Mouse (Mus musculus) cerebellum, adult 8-10 months (tissue): ENCODE measurements around the gene P2ry2.

ENCODE experiments used
- DNase-seq: peaks from one replicate; pipeline ENCODE4 v3.0.0; 2022

Gene P2ry2

GRCm38 (mm10) chr7:101017492-101017891 lies 4.8 kb upstream of the P2ry2 start:
- no peak for DNase-seq

GRCm38 (mm10) chr7:101017021-101017461 lies 4.4 kb upstream of the P2ry2 start:
- DNase-seq: no peak

GRCm38 (mm10) chr7:101014985-101015384 lies 2.3 kb upstream of the P2ry2 start:
- DNase-seq: no peak

GRCm38 (mm10) chr7:101014041-101014440 lies 1.4 kb upstream of the P2ry2 start:
- DNase-seq: no peak

GRCm38 (mm10) chr7:101011681-101012367 lies 842 bp downstream of the P2ry2 start:
- DNase-seq: no peak

- no peak for DNase-seq
Observed at GRCm38 (mm10) chr7:101010741-101011140, 1.9 kb downstream of the P2ry2 start.

GRCm38 (mm10) chr7:101006201-101006600 lies 6.5 kb downstream of the P2ry2 start:
- no peak for DNase-seq

GRCm38 (mm10) chr7:101005119-101005518 lies 7.5 kb downstream of the P2ry2 start:
- no peak for DNase-seq

- no peak for DNase-seq
Observed at GRCm38 (mm10) chr7:101003442-101004326, 9.0 kb downstream of the P2ry2 start.

GRCm38 (mm10) chr7:101002274-101002673 lies 10.4 kb downstream of the P2ry2 start:
- DNase-seq: no peak

GRCm38 (mm10) chr7:100999623-101000022 lies 13.0 kb downstream of the P2ry2 start:
- DNase-seq: no peak

- no peak for DNase-seq
Observed at GRCm38 (mm10) chr7:100998578-100998960, 14.1 kb downstream of the P2ry2 start.

- no peak for DNase-seq
Observed at GRCm38 (mm10) chr7:100997951-100998577, 14.6 kb downstream of the P2ry2 start.

- no peak for DNase-seq
Observed at GRCm38 (mm10) chr7:100997215-100997614, 15.5 kb downstream of the P2ry2 start.

GRCm38 (mm10) chr7:100995951-100996350 lies 16.7 kb downstream of the P2ry2 start:
- no peak for DNase-seq

GRCm38 (mm10) chr7:100995260-100995864 lies 17.3 kb downstream of the P2ry2 start:
- no peak for DNase-seq

- DNase-seq: no peak
Observed at GRCm38 (mm10) chr7:100993166-100993565, 19.5 kb downstream of the P2ry2 start.

- DNase-seq: no peak
Observed at GRCm38 (mm10) chr7:100991972-100992371, 20.7 kb downstream of the P2ry2 start.

GRCm38 (mm10) chr7:100990636-100991311 lies 21.9 kb downstream of the P2ry2 start:
- no peak for DNase-seq

- peak; percentile 28 for DNase-seq
Observed at GRCm38 (mm10) chr7:100988092-100988491, 24.6 kb downstream of the P2ry2 start.

- no peak for DNase-seq
Observed at GRCm38 (mm10) chr7:100984452-100985395, 27.9 kb downstream of the P2ry2 start.
